Mouse (Mus musculus): ENCODE measurements around the gene Impdh2. TPM values are rescaled to one million over a fixed set of nuclear protein-coding genes. Genes with fewer than 3 reads are reported as not detected.

Impdh2 gene
- polyA plus RNA-seq, 1 experiment from 2014 or later: 50.6 TPM

- no peaks in the 10 kb centered on the region for H3K27me3 ChIP-seq (replicated peaks; ENCODE audit: control insufficient read depth, insufficient read depth, low read length)
- no peak overlapping the region for H3K4me3 ChIP-seq (ENCODE audit: low read depth, low read length)
- peaks cover 91% of the 10 kb centered on the region for H3K36me3 ChIP-seq (ENCODE audit: control insufficient read depth, insufficient read depth)
- TF ChIP-seq CTCF (IDR thresholded peaks at IDR 0.05; ENCODE audit: low read depth): no peak
- no peaks in the 10 kb centered on the region for H3K9me3 ChIP-seq (ENCODE audit: control insufficient read depth)
- H3K4me1 ChIP-seq (replicated peaks; ENCODE audit: control insufficient read depth, insufficient read depth, low read length): no peaks in the 10 kb centered on the region
- H3K27ac ChIP-seq (ENCODE audit: low read depth, low read length): no peak overlapping the region
- ATAC-seq: peak; percentile 65
- no peak overlapping the region for H3K4me2 ChIP-seq (replicated peaks; ENCODE audit: low read depth)
- WGBS: 51% methylated on average over 4 of the region's 4 CpGs
- no peak overlapping the region for H3K9ac ChIP-seq (ENCODE audit: low read depth, low read length)
These were observed 48.8 kb downstream of the Impdh2 start for GRCm38 (mm10) chr9:108608889-108609288.

- H3K4me3 ChIP-seq (ENCODE audit: low read depth, low read length): no peak overlapping the region
- H3K9me3 ChIP-seq (ENCODE audit: control insufficient read depth): no peaks in the 10 kb centered on the region
- H3K36me3 ChIP-seq (ENCODE audit: control insufficient read depth, insufficient read depth): peaks cover 78% of the 10 kb centered on the region
- WGBS: 96% methylated on average over 10 of the region's 10 CpGs
- no peak overlapping the region for H3K27ac ChIP-seq (ENCODE audit: low read depth, low read length)
- no peaks in the 10 kb centered on the region for H3K4me1 ChIP-seq (replicated peaks; ENCODE audit: control insufficient read depth, insufficient read depth, low read length)
- H3K9ac ChIP-seq (ENCODE audit: low read depth, low read length): no peak overlapping the region
- ATAC-seq: no peak
- no peak for TF ChIP-seq CTCF (IDR thresholded peaks at IDR 0.05; ENCODE audit: low read depth)
- no peak overlapping the region for H3K4me2 ChIP-seq (replicated peaks; ENCODE audit: low read depth)
- H3K27me3 ChIP-seq (replicated peaks; ENCODE audit: control insufficient read depth, insufficient read depth, low read length): no peaks in the 10 kb centered on the region
These were observed 51.4 kb downstream of the Impdh2 start for GRCm38 (mm10) chr9:108611488-108611887.

MicroRNA genes within 50 kb of the gene (microRNA counts, 519-probe panel; counts per million panel counts)
- 4,298 counts per million, percentile 64 among the panel's probes with 10 or more counts for microRNA mmu-miR-191
- 3,895 counts per million, percentile 54 among the panel's probes with 10 or more counts for microRNA mmu-miR-425

Small RNA genes within 50 kb of the gene (microRNA-seq; reads per million reads assigned to microRNA genes)
- gene Gm24083 (not detected), gene Mir191 (not detected), gene Mir425 (3,068 reads per million, percentile 87 among the genes with 10 or more reads in this experiment)

Other genes with a start within 250 kb of the Impdh2 start
- gene Gpx1, start 221.4 kb upstream of the Impdh2 start, polyA plus RNA-seq (2015; fragmentation: Nextera tagmentation; extraction: Ambion mirVana): 997 and 1,037 TPM in 2 replicates
- gene Usp4, start 212.4 kb upstream of the Impdh2 start, polyA plus RNA-seq (2015; fragmentation: Nextera tagmentation; extraction: Ambion mirVana): 44.9 and 45.2 TPM in 2 replicates
- 0.14 TPM in 1 of 2 replicates, not detected in the other for gene 1700102P08Rik, start 167.5 kb upstream of the Impdh2 start, polyA plus RNA-seq (2015; fragmentation: Nextera tagmentation; extraction: Ambion mirVana)
- 0.29 TPM in 2 replicates for gene Ccdc36, start 131.8 kb upstream of the Impdh2 start, polyA plus RNA-seq (2015; fragmentation: Nextera tagmentation; extraction: Ambion mirVana)
- gene BC048562, start 123.8 kb upstream of the Impdh2 start, polyA plus RNA-seq (2015; fragmentation: Nextera tagmentation; extraction: Ambion mirVana): not detected in 2 replicates
- 29.4 and 30.2 TPM in 2 replicates for gene Ccdc71, start 99.8 kb upstream of the Impdh2 start, polyA plus RNA-seq (2015; fragmentation: Nextera tagmentation; extraction: Ambion mirVana)
- gene Klhdc8b, start 98.7 kb upstream of the Impdh2 start, polyA plus RNA-seq (2015; fragmentation: Nextera tagmentation; extraction: Ambion mirVana): 24.2 and 24.8 TPM in 2 replicates
- 8.9 and 10.1 TPM in 2 replicates for gene Lamb2, start 80.5 kb upstream of the Impdh2 start, polyA plus RNA-seq (2015; fragmentation: Nextera tagmentation; extraction: Ambion mirVana)
- 17.2 and 17.6 TPM in 2 replicates for gene Usp19, start 69.7 kb upstream of the Impdh2 start, polyA plus RNA-seq (2015; fragmentation: Nextera tagmentation; extraction: Ambion mirVana)
- 66.4 and 74.7 TPM in 2 replicates for gene Qars, start 52.6 kb upstream of the Impdh2 start, polyA plus RNA-seq (2015; fragmentation: Nextera tagmentation; extraction: Ambion mirVana)
- gene Qrich1, start 43.5 kb upstream of the Impdh2 start, polyA plus RNA-seq (2015; fragmentation: Nextera tagmentation; extraction: Ambion mirVana): 46.8 and 48.7 TPM in 2 replicates
- gene Ndufaf3, start 7.1 kb downstream of the Impdh2 start, polyA plus RNA-seq (2015; fragmentation: Nextera tagmentation; extraction: Ambion mirVana): 47.9 and 53.4 TPM in 2 replicates
- 36.7 and 38.3 TPM in 2 replicates for gene Dalrd3, start 9.6 kb downstream of the Impdh2 start, polyA plus RNA-seq (2015; fragmentation: Nextera tagmentation; extraction: Ambion mirVana)
- 16.7 and 16.8 TPM in 2 replicates for gene Wdr6, start 18.5 kb downstream of the Impdh2 start, polyA plus RNA-seq (2015; fragmentation: Nextera tagmentation; extraction: Ambion mirVana)
- 2.8 and 2.9 TPM in 2 replicates for gene P4htm, start 37.4 kb downstream of the Impdh2 start, polyA plus RNA-seq (2015; fragmentation: Nextera tagmentation; extraction: Ambion mirVana)
- gene Arih2, start 89.1 kb downstream of the Impdh2 start, polyA plus RNA-seq (2015; fragmentation: Nextera tagmentation; extraction: Ambion mirVana): 22.6 and 25.1 TPM in 2 replicates
- 159 TPM in 2 replicates for gene Slc25a20, start 101.8 kb downstream of the Impdh2 start, polyA plus RNA-seq (2015; fragmentation: Nextera tagmentation; extraction: Ambion mirVana)
- gene Prkar2a, start 129.0 kb downstream of the Impdh2 start, polyA plus RNA-seq (2015; fragmentation: Nextera tagmentation; extraction: Ambion mirVana): 28.3 and 31.8 TPM in 2 replicates
- gene Ip6k2, start 223.5 kb downstream of the Impdh2 start, polyA plus RNA-seq (2015; fragmentation: Nextera tagmentation; extraction: Ambion mirVana): 28.1 and 31.4 TPM in 2 replicates
- 5.4 and 6.8 TPM in 2 replicates for gene Nckipsd, start 248.1 kb downstream of the Impdh2 start, polyA plus RNA-seq (2015; fragmentation: Nextera tagmentation; extraction: Ambion mirVana)